Mouse (Mus musculus): ENCODE results near the gene Hjurp. TPM values are rescaled to one million over a fixed set of nuclear protein-coding genes. Genes with fewer than 3 reads are reported as not detected.

Gene Hjurp
- polyA plus RNA-seq (2017; shearing (Covaris generic)), result 10 to 100 TPM; 65.5 to 68.2 TPM

GRCm38 (mm10) chr1:88277098-88277817, at the start of gene Hjurp, which contains the start of gene Trpm8:
TSS of gene Hjurp (minus strand) at chr1:88277633.
TSS of gene Trpm8 (plus strand) at chr1:88277661.

GRCm38 (mm10) chr1:88226670-88227379, 50.6 kb downstream of the Hjurp start, which contains the start of gene Mroh2a:
TSS of gene Mroh2a (plus strand) at chr1:88226986.

Other genes starting within 250 kb of the Hjurp start
- not detected for gene Ugt1a10, start 222.2 kb downstream of the Hjurp start, polyA plus RNA-seq (2017; shearing (Covaris generic))
- gene Ugt1a9, start 206.8 kb downstream of the Hjurp start, polyA plus RNA-seq (2017; shearing (Covaris generic)), result under 1 TPM in 1 of 2 experiments, not detected in 1; 0.24 TPM
- gene Ugt1a8, start 189.8 kb downstream of the Hjurp start, polyA plus RNA-seq (2017; shearing (Covaris generic)), result not detected
- gene Ugt1a7c, start 182.6 kb downstream of the Hjurp start, polyA plus RNA-seq (2017; shearing (Covaris generic)), result under 1 TPM; 0.28 to 0.30 TPM
- not detected for gene Ugt1a6b, start 174.4 kb downstream of the Hjurp start, polyA plus RNA-seq (2017; shearing (Covaris generic))
- gene Ugt1a6a, start 142.8 kb downstream of the Hjurp start, polyA plus RNA-seq (2017; shearing (Covaris generic)), result under 1 TPM; 0.38 to 0.97 TPM
- not detected for gene Ugt1a5, start 111.6 kb downstream of the Hjurp start, polyA plus RNA-seq (2017; shearing (Covaris generic))
- gene Ugt1a2, start 77.0 kb downstream of the Hjurp start, polyA plus RNA-seq (2017; shearing (Covaris generic)), result under 1 TPM in 1 of 2 experiments, not detected in 1; 0.32 TPM
- under 1 TPM; 0.71 to 0.72 TPM for gene Dnajb3, start 71.9 kb downstream of the Hjurp start, polyA plus RNA-seq (2017; shearing (Covaris generic))
- under 1 TPM in 1 of 2 experiments, not detected in 1; 0.42 TPM for gene Ugt1a1, start 65.7 kb downstream of the Hjurp start, polyA plus RNA-seq (2017; shearing (Covaris generic))
- 1 to 10 TPM in 1 of 2 experiments, under 1 TPM in 1; 0.66 to 1.7 TPM for gene Mroh2a, start 50.6 kb downstream of the Hjurp start, polyA plus RNA-seq (2017; shearing (Covaris generic))
- under 1 TPM in 1 of 2 experiments, not detected in 1; 0.33 TPM for gene Trpm8, start within 50 bp of the Hjurp start, polyA plus RNA-seq (2017; shearing (Covaris generic))
- gene Spp2, start 129.3 kb upstream of the Hjurp start, polyA plus RNA-seq (2017; shearing (Covaris generic)), result not detected
- under 1 TPM in 1 of 2 experiments, not detected in 1; 0.17 TPM for gene Glrp1, start 232.4 kb upstream of the Hjurp start, polyA plus RNA-seq (2017; shearing (Covaris generic))

Measured in activated CD4-positive, CD25-positive, alpha-beta regulatory T cell (primary cell).